Mouse (Mus musculus) Patski (cell line): ENCODE data around the gene Rpl27a. TPM values are rescaled to one million over a fixed set of nuclear protein-coding genes. Genes with fewer than 3 reads are reported as not detected.

Experiments used
- ATAC-seq: fragments of 100-300 bp; one replicate; pipeline ENCODE4 v1.8.0; 2021
- CTCF ChIA-PET: fragments of 350-600 bp; sonication (Branson Sonifier 250); formaldehyde crosslinking; loops from one replicate; lab custom pipeline; 2022; ENCODE audit warnings: inconsistent platforms; lab: Charles Lee
- POLR2A ChIA-PET: fragments of 350-600 bp; sonication (Branson Sonifier 250); formaldehyde crosslinking; loops from one replicate; lab custom pipeline; 2022; ENCODE audit warnings: antibody characterized with exemption, inconsistent platforms; lab: Charles Lee
- DNase-seq: peaks from one replicate; pipeline ENCODE4 v3.0.0-alpha.2; 2011; ENCODE audit warnings: low read depth, low spot score
- H3K27me3 ChIP-seq: fragments of 371-371 bp; one replicate; pipeline ENCODE4 v1.5.1; 2021
- CTCF ChIP-seq: fragments of 100-300 bp; IDR thresholded peaks from one replicate; pipeline ENCODE4 v1.5.1; 2021
- in situ Hi-C: fragments of 300-500 bp; cut with MboI; formaldehyde crosslinking; loops from 3 replicates; pipeline ENCODE4 v1.11.1; 2018; ENCODE audit warnings: low pct_unique_long_range_greater_than_20kb, mixed read lengths
- polyA plus RNA-seq: library from polyadenylated mRNA; unstranded; gene quantifications from one replicate; pipeline ENCODE4 v1.2.3, GENCODE M21; 2021

Rpl27a gene
- polyA plus RNA-seq, 1 experiment from 2014 or later: 478 TPM

DNA sequence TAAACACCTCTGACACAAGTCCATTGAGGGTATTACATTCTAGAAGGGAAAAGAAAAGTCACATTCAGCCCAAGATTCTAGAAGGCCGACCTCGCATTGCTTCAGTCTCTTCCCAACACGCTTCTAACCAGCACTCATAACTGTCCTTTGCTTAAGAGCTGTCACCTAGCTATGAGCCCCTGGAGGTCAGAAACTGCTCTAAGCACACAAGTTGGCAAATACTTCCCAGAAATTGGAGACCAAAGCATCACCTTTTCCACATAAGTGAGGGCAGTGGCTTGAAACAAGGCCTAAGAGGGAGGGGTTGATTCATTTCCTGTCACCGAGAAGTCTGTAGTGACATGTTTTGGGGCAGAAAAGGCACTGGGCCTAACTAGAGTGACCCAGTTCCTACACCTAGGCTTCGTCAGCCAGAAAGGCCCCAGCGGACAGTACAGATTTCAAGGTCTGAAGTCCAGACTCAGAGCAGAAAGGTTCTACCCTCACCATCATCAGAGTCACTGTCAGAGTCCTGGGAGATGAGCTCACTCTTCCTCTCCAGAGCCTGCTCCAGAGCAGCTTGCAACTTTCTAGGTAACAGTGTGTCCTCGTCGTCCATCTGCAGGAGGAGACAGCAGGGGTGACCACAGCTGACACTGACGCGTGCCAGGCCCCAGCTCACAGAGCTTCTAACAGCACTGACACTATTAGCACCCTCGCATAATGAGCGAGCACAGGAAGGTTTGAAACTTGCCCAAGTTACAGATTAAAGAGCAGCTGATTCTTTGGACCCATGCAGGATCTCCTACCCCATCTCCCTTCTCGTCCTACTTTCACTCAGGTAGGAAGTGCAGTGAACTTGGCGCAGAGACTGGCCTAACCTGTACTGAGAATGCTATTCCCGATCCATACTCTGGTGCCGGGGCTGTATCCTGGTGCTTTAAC is 7.1 kb downstream of the Rpl27a start:
- TF ChIP-seq CTCF: no peak
- ChIA-PET CTCF (interaction anchor here (1.5 to 2.6 kb wide), 3 partner anchors 15 to 88 kb away, joined by 3 to 8 read pairs (median 8); no protein-coding TSS in a partner anchor), POLR2A (interaction anchor here (0.5 to 1.0 kb wide), 2 partner anchors 51 to 53 kb away, joined by 3 to 4 read pairs; no protein-coding TSS in a partner anchor)
- ATAC-seq (no peak), DNase-seq (no peak)
- in situ Hi-C loops: loop anchor here (25.0 kb wide), 1 partner anchor 186 kb away; the partner anchor contains the start of genes Akip1, BC051019 and St5
- no peaks in the 10 kb centered on the region for H3K27me3 ChIP-seq

DNA sequence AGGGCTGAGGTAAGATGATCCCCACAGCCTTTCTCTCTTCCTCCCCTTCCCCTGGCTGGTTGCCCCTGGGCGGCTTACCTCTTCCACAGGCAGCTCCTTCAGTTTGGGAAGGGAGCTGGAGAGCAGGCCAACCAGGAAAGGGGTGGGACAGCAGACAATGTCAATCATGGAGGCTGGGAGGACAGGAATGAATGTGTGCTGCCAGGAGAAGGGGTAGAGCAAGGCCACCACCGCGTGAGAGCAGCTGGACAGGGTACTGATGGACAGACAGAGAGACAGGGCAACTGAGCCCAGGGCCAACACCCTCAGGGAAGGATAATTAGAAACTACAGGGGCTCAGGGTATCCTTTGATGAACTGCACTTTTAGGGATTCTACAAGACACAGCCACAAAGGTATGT is 8.6 kb downstream of the Rpl27a start:
- POLR2A ChIA-PET: interaction anchor here (0.8 kb wide), 1 partner anchor 170 kb away, joined by 5 read pairs; no protein-coding TSS in a partner anchor
- TF ChIP-seq CTCF: no peak
- CTCF ChIA-PET: interaction anchor here (0.8 to 2.6 kb wide), 3 partner anchors 10 to 86 kb away, joined by 3 to 8 read pairs (median 3); no protein-coding TSS in a partner anchor
- ATAC-seq (no peak), DNase-seq (no peak)
- in situ Hi-C loops: loop anchor here (25.0 kb wide), 1 partner anchor 185 kb away; the partner anchor contains the start of genes Akip1, BC051019 and St5
- H3K27me3 ChIP-seq: no peaks in the 10 kb centered on the region

DNA sequence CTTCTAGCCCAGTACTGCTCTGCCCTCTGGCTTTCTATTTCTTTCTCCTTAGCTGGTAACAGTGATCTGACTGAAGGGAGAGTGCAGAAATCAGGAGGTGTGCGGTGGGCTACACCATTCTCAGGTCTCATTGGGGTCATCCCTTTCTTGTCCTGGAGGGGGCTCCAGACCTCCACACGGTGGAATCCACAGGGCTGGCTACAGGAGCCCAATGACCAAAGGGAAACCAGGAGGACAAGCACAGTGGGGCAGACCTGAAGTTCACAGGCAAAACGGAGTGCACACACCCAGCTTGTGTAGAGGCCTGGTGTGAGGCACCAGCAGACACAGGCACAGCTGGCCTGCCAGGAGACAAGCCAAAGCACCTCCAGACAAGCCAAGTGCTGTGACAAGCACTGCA is 9.4 kb downstream of the Rpl27a start:
- ATAC-seq (no peak), DNase-seq (no peak)
- POLR2A ChIA-PET: interaction anchor here (1.5 kb wide), 1 partner anchor 15 kb away, joined by 3 read pairs; no protein-coding TSS in a partner anchor
- H3K27me3 ChIP-seq: no peaks in the 10 kb centered on the region
- TF ChIP-seq CTCF: no peak
- in situ Hi-C loops: loop anchor here (25.0 kb wide), 1 partner anchor 184 kb away; the partner anchor contains the start of genes Akip1, BC051019 and St5
- CTCF ChIA-PET: interaction anchor here (0.8 to 1.5 kb wide), 4 partner anchors 9 to 189 kb away, joined by 3 read pairs; no protein-coding TSS in a partner anchor

DNA sequence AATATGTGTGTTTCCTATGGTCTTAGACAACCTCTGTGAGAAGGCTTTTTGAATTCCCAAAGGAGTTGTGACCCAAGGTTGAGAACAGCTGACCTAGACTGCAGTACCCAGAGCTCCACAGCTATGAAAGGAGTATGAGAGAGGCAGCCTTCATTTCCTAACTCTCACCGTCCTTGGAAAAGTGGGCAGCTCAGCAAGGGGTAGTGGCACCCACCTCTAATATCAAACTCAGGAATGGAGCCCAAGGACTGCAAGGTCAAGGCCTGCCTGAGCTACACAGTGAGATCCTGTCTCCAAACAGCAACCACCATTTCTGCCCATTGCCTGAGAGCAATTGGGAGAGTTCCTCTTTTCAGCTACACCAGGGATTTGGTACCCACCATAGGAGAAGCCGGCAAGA is 10.8 kb downstream of the Rpl27a start:
- TF ChIP-seq CTCF: no peak
- ATAC-seq: no peak
- ChIA-PET POLR2A (interaction anchor here (0.6 to 1.5 kb wide), 3 partner anchors 8 to 179 kb away, joined by 3 read pairs; no protein-coding TSS in a partner anchor), CTCF (interaction anchor here (0.9 to 1.5 kb wide), 4 partner anchors 11 to 187 kb away, joined by 3 read pairs; no protein-coding TSS in a partner anchor)
- DNase-seq: no peak
- H3K27me3 ChIP-seq: no peaks in the 10 kb centered on the region
- in situ Hi-C loops: loop anchor here (25.0 kb wide), 1 partner anchor 183 kb away; the partner anchor contains the start of genes Akip1, BC051019 and St5

DNA sequence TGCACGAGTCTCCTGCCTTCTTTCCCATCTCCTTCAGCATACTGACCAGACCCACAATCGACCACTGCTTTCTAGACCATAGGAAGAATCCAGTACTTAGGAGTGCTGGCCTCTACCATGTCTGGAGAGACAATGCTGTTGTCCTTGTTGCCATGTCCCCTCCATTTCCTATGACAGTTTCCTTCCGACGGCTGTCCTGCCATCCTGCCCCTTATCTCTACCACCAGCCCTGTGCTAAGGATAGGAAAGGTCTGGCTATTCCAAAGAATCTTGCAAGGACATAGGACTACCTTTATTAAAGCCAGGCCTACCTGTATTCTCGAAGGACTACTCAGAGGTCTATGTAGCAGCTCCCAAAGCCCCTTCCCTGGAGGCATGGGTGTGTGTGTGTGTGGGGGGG is 12.6 kb downstream of the Rpl27a start:
- TF ChIP-seq CTCF: no peak
- ChIA-PET CTCF (interaction anchor here (0.9 to 1.0 kb wide), 2 partner anchors 9 to 176 kb away, joined by 3 read pairs; no protein-coding TSS in a partner anchor), POLR2A (interaction anchor here (0.6 kb wide), 1 partner anchor 43 kb away, joined by 3 read pairs; no protein-coding TSS in a partner anchor)
- ATAC-seq (no peak), DNase-seq (no peak)
- in situ Hi-C loops: loop anchor here (25.0 kb wide), 1 partner anchor 181 kb away; the partner anchor contains the start of genes Akip1, BC051019 and St5
- H3K27me3 ChIP-seq: no peaks in the 10 kb centered on the region

DNA sequence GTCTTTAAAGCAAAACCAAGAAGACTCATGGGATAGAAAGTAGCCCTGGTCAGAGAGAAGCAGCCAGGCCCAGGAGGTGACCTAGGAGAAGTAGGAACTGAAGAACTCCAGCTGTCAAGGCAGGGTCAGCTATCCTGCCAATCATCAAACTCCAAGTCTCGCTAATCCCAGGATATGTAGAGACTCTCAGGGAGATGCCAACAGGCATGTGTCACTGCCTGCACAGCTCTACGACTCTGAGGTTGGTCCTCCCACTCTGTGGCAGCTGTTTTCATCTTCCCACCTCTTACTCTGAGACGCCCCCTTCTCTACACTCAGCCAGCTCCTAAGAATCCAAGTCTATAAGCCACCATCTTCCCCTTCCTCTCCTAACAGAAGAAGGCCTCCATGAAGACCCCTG is 13.7 kb downstream of the Rpl27a start:
- DNase-seq (no peak), ATAC-seq (no peak)
- no peaks in the 10 kb centered on the region for H3K27me3 ChIP-seq
- in situ Hi-C loops: loop anchor here (25.0 kb wide), 1 partner anchor 180 kb away; the partner anchor contains the start of genes Akip1, BC051019 and St5
- CTCF ChIA-PET: interaction anchor here (1.1 to 1.6 kb wide), 3 partner anchors 14 to 83 kb away, joined by 4 to 5 read pairs (median 4); no protein-coding TSS in a partner anchor
- TF ChIP-seq CTCF: no peak
- POLR2A ChIA-PET: interaction anchor here (0.7 kb wide), 1 partner anchor 77 kb away, joined by 3 read pairs; no protein-coding TSS in a partner anchor

DNA sequence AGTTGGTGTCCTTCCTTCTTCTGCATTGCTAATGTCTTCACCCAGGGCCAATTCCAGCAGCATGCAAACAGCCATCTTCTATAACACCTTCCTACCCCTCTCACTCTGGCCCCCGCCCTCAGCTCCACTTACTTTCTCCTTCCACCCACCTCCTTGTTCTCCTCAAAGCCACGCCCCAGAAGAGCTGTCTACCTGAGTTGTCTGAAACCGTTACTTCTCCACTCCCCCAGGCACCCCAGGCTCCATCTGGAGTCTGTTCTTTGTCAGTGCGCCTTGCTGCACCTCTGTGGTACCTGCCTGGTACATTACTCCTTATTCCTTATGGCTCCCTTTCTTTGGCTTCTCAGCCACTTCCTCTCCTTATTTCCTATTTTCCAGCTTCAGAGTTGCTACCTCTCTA is 14.2 kb downstream of the Rpl27a start:
- CTCF ChIA-PET: interaction anchor here (1.1 to 1.6 kb wide), 3 partner anchors 13 to 83 kb away, joined by 4 to 5 read pairs (median 4); no protein-coding TSS in a partner anchor
- no peak for TF ChIP-seq CTCF
- in situ Hi-C loops: loop anchor here (25.0 kb wide), 1 partner anchor 179 kb away; the partner anchor contains the start of genes Akip1, BC051019 and St5
- no peaks in the 10 kb centered on the region for H3K27me3 ChIP-seq
- DNase-seq: no peak
- POLR2A ChIA-PET: interaction anchor here (0.7 kb wide), 1 partner anchor 77 kb away, joined by 3 read pairs; no protein-coding TSS in a partner anchor
- ATAC-seq: no peak

DNA sequence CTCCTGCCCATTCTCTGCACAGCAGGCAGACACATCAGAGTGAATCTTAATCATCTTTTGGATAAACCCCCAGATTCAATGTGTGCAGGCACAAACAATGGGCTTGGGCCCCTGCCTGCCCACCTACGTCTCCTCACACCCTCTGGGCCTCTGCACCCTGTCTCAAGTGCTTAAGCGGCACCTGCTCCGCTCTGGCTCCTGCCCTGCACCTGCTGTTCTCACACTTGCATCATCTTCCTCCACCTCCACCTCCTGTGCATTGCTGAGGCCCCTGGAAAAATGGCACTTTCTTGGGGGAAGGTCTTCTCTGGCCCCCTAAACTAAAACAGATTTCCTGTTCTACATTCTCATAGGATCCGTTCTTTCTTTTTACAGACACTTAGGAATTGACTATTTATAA is 14.9 kb downstream of the Rpl27a start:
- ATAC-seq (no peak), DNase-seq (no peak)
- in situ Hi-C loops: loop anchor here (25.0 kb wide), 1 partner anchor 178 kb away; the partner anchor contains the start of genes Akip1, BC051019 and St5
- CTCF ChIA-PET: interaction anchor here (1.1 to 1.6 kb wide), 2 partner anchors 16 to 42 kb away, joined by 3 to 4 read pairs; no protein-coding TSS in a partner anchor
- no peaks in the 10 kb centered on the region for H3K27me3 ChIP-seq
- POLR2A ChIA-PET: no interaction called here
- no peak for TF ChIP-seq CTCF

DNA sequence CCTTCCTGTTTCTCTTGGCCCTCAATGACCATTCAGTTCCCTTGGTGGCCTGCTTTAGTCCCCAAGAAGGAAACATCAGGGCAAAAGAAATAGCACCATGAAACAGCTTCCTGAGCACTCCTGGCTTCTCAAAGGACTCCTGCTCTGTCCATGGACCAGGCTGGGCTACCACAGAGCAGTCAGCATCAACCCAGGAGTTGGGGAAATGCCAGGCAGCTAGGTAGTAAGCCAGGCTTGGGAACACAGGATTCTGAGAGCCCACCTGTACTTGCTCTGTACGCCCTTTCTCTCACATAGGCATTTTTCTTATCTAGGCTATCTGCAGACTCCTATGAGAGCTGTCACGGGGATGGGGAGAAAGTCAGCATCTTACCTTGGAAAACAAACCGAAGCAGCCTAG is 16.0 kb downstream of the Rpl27a start:
- CTCF ChIA-PET: interaction anchor here (1.1 kb wide), 1 partner anchor 41 kb away, joined by 3 read pairs; no protein-coding TSS in a partner anchor
- DNase-seq (no peak), ATAC-seq (no peak)
- no peaks in the 10 kb centered on the region for H3K27me3 ChIP-seq
- POLR2A ChIA-PET: no interaction called here
- TF ChIP-seq CTCF: no peak
- in situ Hi-C loops: loop anchor here (25.0 kb wide), 1 partner anchor 177 kb away; the partner anchor contains the start of genes Akip1, BC051019 and St5
